Mouse (Mus musculus) A20 (cell line): ENCODE data around the gene Kif1b.

ENCODE experiments used
- DNase-seq: peaks from one replicate; pipeline ENCODE4 v3.0.0-alpha.2; 2011; ENCODE audit warnings: low read depth, low spot score

Gene Kif1b

GRCm38 (mm10) chr4:149143594-149143993 is 163.9 kb downstream of the Kif1b start:
- no peak for DNase-seq

GRCm38 (mm10) chr4:149138515-149138914 is 169.0 kb downstream of the Kif1b start:
- no peak for DNase-seq

GRCm38 (mm10) chr4:149136982-149137770 is 170.3 kb downstream of the Kif1b start, which contains the start of gene Cenps:
TSS of gene Cenps (minus strand) at chr4:149137629.
- DNase-seq, result peak; percentile 95

GRCm38 (mm10) chr4:149136116-149136850 is 171.2 kb downstream of the Kif1b start:
- peak; percentile 78 for DNase-seq

GRCm38 (mm10) chr4:149133395-149133794 is 174.1 kb downstream of the Kif1b start:
- peak; percentile 66 for DNase-seq

- DNase-seq, result peak; percentile 96
These were observed 175.5 kb downstream of the Kif1b start for GRCm38 (mm10) chr4:149131789-149132565.

DNA sequence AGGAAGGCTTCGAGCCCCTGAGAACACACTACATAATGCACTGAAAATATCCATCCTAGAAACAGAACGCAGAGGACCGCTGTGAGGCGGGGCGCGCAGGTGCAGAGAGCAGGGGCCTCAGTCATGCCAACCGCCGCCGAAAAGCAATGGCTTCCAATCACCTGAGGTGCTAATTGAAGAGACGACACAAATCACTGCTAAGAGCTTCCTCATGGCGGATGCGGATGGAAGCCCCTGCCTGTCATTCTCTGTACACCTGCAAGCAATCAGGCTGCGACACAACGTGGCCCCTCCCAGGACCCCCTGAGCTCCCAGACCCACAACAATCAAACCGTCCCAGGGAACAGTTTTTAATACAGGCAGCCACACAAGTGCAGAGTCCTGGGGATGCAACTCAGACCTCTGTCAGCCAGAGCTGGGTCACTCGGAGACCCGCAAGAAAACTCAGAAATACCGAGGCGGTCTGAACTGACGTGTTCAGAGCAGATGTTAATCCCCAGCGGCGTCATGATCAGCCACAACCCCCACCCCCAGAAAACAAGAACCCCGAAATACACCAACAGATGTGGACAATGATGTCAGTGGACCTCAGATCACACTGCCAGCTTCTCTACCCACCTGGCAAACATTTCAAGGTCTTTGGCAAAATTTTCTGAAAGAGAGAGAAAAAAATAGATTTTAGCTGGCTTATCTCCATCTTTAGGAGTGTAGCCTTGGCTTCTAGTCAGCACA is 176.3 kb downstream of the Kif1b start:
- peak; percentile 93 for DNase-seq

- DNase-seq, result no peak
These were observed 179.0 kb downstream of the Kif1b start for GRCm38 (mm10) chr4:149128467-149128866.

DNA sequence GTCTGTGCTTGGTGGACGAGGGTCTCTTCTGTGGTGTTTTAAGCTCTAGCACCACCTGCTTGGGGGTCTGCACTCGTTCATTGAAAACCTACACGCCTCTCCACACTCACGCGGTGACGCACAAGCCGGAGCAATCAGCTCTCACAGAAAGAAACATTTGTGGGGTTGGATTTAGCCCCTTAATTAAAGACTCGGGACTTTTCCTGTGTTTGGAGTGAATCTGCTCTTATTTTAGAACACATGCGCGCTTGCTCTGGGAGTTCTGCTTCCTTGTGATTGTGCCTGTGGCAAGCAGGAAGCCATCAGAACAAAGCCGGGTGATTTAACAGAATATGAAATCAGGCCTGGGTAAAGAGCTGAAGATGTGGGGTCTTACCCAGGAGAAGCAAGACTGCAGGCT is 180.8 kb downstream of the Kif1b start, which contains the start of gene Cort:
Gene Cort (minus strand): TSS at position 101 of the 400 bp plus-strand sequence.
- no peak for DNase-seq
